11 mouse cellular contexts compared by ENCODE assay signal in the genomic region with DNA sequence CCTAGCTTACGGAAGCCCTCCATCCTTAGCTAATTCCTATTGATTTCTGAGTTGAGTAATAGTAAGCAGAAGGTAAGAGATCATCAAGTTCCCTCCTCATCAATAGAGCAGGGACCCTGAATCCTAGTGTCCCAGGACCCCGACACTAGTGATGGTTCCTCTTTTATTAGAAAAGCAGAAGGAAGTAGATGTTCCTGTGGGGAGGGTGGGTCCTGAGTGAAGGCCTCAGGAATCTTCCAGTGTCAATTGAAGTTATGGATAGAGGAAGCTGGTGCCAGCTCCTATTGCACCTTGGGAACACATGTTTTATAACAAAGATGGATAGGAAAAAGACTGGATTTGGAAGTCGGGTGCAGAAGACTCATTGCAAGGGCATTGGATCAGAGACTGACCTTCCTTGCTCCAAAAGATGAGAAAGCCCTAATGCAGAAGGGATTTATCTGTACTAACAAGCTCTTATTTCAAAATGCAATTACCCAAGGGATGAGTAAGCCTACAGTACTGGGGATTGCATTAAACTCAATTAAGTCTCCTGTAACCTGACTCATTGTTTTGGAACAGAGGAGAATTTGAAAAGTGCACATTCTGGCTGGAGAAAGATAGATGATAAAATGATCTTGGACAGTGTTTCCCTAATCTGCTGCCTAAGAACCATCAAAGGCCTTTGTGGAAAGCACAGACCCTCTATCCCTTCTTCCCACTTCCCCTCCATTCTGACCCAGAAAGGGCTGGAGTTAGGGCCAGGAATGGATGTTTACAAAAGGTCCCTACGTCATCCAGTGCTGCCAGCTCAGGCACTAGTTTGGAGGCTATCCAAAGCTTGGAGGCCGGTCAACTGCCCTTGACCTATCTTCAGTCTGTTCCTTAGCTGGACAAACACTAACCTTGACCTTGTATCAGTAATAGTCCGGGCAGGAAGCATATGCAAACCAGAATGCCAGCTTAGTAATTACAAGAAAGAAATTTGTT.
DNase-seq lines count a peak whose midpoint lies in the region; TF ChIP-seq lines count a peak whose summit lies in the region.
"Had no signal": no experiment of that assay in that cellular context is flagged by ENCODE, and none has a peak within 500 bp of the region (broad histone marks: within the 10 kb centered on the region; RNA-seq: fewer than 3 reads in every experiment).

No protein-coding gene starts in this region.

- no peaks in the 10 kb centered on the region for H3K27me3 ChIP-seq in kidney, adult 2 months (replicated peaks; ENCODE audit: control insufficient read depth, insufficient read depth, low read length)

- TF ChIP-seq CTCF in kidney, adult 2 months (conservative IDR thresholded peaks at IDR 0.05; ENCODE audit: insufficient read depth, insufficient read length, low read depth, low read length), result no peak

- no peak overlapping the region; the same call in 1 of the 2 replicates for H3K27ac ChIP-seq in kidney, adult 2 months (ENCODE audit: insufficient read depth, low read depth, low read length)
- H3K27ac ChIP-seq: hindbrain, embryonic 10.5 days had no signal

- intact Hi-C loops in left cerebral cortex, postnatal 25 days (cut with DNase I), result no loop called here

- peak; percentile 60 for DNase-seq in kidney, adult 2 months
- no peak for DNase-seq in kidney, postnatal 4 days
- peak; percentile 61 for DNase-seq in NIH3T3 (ENCODE audit: low read depth)
- DNase-seq in fat pad, adult 2 months (ENCODE audit: extremely low read depth, low read depth, low spot score), result peak; percentile 26
- peak; percentile 74 for DNase-seq in lung, postnatal 25 days (ENCODE audit: low spot score)
- no peak for DNase-seq in thymus, adult 18-20 months
- no peak for DNase-seq in left cerebral cortex, postnatal 25 days (ENCODE audit: low spot score in 2 of 2)
- DNase-seq in B cell, adult 2 months, result no peak
- DNase-seq: cerebellum, postnatal 36 days; liver had no signal

- H3K36me3 ChIP-seq in kidney, adult 2 months (ENCODE audit: control insufficient read depth, insufficient read depth, low read length), result no peaks in the 10 kb centered on the region
- H3K36me3 ChIP-seq: hindbrain, embryonic 10.5 days had no signal

- no peak for TF ChIP-seq POLR2A in kidney, adult 2 months (IDR thresholded peaks at IDR 0.05; ENCODE audit: low read depth, low read length)

- no peaks in the 10 kb centered on the region; the same call in 1 of the 2 replicates for H3K4me1 ChIP-seq in kidney, adult 2 months (ENCODE audit: control insufficient read depth, insufficient read depth, low read length)

- WGBS in kidney, adult 2 months, result 64% methylated on average over 6 of the region's 6 CpGs

- H3K4me3 ChIP-seq in kidney, adult 2 months (ENCODE audit: insufficient read depth, low read depth, low read length), result no peak overlapping the region
- H3K4me3 ChIP-seq: hindbrain, embryonic 10.5 days had no signal

Comparison
In these comparisons a context has a peak if more than half of its experiments do, and no peak if none do; other contexts are left out.
1. DNase-seq: peak in kidney, adult 2 months (single experiment), NIH3T3 (single experiment), fat pad, adult 2 months (single experiment) and lung, postnatal 25 days (single experiment); none in kidney, postnatal 4 days (0 of 2), thymus, adult 18-20 months (0 of 2), left cerebral cortex, postnatal 25 days (0 of 2) and B cell, adult 2 months (0 of 2).